Mouse (Mus musculus) midbrain, embryonic 15.5 days (tissue): ENCODE measurements around the gene Tgfbr1. TPM values are rescaled to one million over a fixed set of nuclear protein-coding genes. Genes with fewer than 3 reads are reported as not detected.
A peak's percentile ranks its signal among the peaks of the same experiment; 100 is the strongest.

Source experiments
- ATAC-seq: fragments of 200-750 bp; cut with Nextera tagmentation; replicated peaks from 2 replicates; pipeline ENCODE4 v1.8.0; 2017; ENCODE audit warnings: moderate TSS enrichment
- H3K27ac ChIP-seq: fragments of 300-500 bp; sonication (generic); 2 replicates; pipeline ENCODE4 v1.5.1; 2015; ENCODE audit warnings: mild to moderate bottlenecking, inconsistent platforms
- H3K27me3 ChIP-seq: fragments of 300-500 bp; sonication (generic); replicated peaks from 2 replicates; pipeline ENCODE4 v1.6.1; 2015; ENCODE audit warnings: inconsistent platforms
- H3K36me3 ChIP-seq: fragments of 300-500 bp; sonication (generic); replicated peaks from 2 replicates; pipeline ENCODE4 v1.6.1; 2015; ENCODE audit warnings: inconsistent platforms
- H3K4me1 ChIP-seq: fragments of 300-500 bp; sonication (generic); 2 replicates; pipeline ENCODE4 v1.6.1; 2015; ENCODE audit warnings: inconsistent platforms
- H3K4me2 ChIP-seq: fragments of 300-500 bp; sonication (generic); 2 replicates; pipeline ENCODE4 v1.6.1; 2015; ENCODE audit warnings: inconsistent platforms, mild to moderate bottlenecking, moderate library complexity
- H3K4me3 ChIP-seq: fragments of 300-500 bp; sonication (generic); 2 replicates; pipeline ENCODE4 v1.5.1; 2015; ENCODE audit warnings: mild to moderate bottlenecking, inconsistent platforms
- H3K9ac ChIP-seq: fragments of 300-500 bp; sonication (generic); 2 replicates; pipeline ENCODE4 v1.6.1; 2015; ENCODE audit warnings: mild to moderate bottlenecking, inconsistent platforms
- H3K9me3 ChIP-seq: fragments of 300-500 bp; sonication (generic); 2 replicates; pipeline ENCODE4 v1.6.1; 2016; ENCODE audit warnings: inconsistent platforms
- whole genome bisulfite sequencing: fragments of 180-500 bp; shearing (Covaris S2); methylation state at CpG from one replicate; pipeline ENCODE4 v1.1.7; 2015; ENCODE audit warnings: mixed read lengths; 5-methylcytosine and 5-hydroxymethylcytosine counted together
- polyA plus RNA-seq: library from polyadenylated mRNA; unstranded; fragments of >200 nt; fragmentation: Nextera tagmentation; extraction: Ambion mirVana; gene quantifications from 2 replicates; pipeline ENCODE4 v1.2.1, GENCODE M21; 2015

The Tgfbr1 gene
- polyA plus RNA-seq, 1 experiment from 2014 or later: 37.5 TPM

DNA sequence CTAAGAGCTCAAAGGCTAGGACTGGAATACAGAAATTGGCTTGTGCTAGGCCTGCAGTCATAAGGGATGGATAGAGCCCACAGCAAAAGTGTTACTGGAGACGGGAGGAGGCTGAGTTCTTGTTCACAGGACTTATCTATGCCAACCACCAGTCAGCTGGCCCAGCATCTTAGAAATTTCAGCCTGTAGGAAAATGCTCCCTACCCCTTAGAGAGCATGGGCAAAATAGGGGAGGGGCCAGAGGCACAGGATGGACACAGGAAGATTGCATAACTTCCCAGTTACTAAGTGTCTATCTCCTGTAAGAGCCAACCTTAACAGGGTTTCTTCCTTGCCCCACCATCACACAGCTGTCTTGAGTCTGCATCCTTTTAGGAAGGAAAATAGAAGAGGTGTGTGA lies 28.8 kb upstream of the Tgfbr1 start:
- no peak for ATAC-seq
- H3K27ac ChIP-seq: no peak overlapping the region
- 77% methylated on average over 1 of the region's 1 CpGs for WGBS

DNA sequence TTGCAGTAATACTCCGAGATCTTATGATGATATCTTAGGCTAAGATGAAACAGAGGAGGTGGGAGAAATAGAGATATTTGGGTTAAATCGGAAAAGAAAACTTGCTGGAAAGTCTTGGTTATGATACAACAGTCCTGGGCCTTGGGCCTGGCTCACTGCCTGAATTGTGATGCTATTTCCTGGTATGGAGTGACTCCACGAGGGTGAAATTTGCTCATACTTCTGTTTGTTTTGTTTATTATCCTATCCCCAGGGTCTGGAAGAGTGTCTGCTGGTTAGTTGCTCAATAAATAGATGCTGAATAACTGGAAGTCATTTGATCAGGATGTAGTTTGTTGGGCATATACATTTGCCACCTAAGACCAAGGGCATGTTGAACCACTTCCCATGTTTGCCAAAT lies 25.2 kb upstream of the Tgfbr1 start:
- Histone ChIP-seq H3K4me3 (no peak overlapping the region), H3K27ac (no peak overlapping the region), H3K4me1 (no peaks in the 10 kb centered on the region), H3K36me3 (no peaks in the 10 kb centered on the region), H3K9ac (no peak overlapping the region), H3K4me2 (no peak overlapping the region), H3K9me3 (no peaks in the 10 kb centered on the region), H3K27me3 (no peaks in the 10 kb centered on the region)
- no peak for ATAC-seq
- 84% methylated on average over 3 of the region's 3 CpGs for WGBS

More for the DNA sequence above, 28.8 kb upstream of the Tgfbr1 start:
- Histone ChIP-seq H3K9ac (no peak overlapping the region), H3K4me1 (no peaks in the 10 kb centered on the region), H3K9me3 (no peaks in the 10 kb centered on the region), H3K4me2 (no peak overlapping the region), H3K4me3 (no peak overlapping the region), H3K36me3 (no peaks in the 10 kb centered on the region), H3K27me3 (no peaks in the 10 kb centered on the region)

- Histone ChIP-seq H3K27me3 (no peaks in the 10 kb centered on the region), H3K9me3 (no peaks in the 10 kb centered on the region), H3K4me2 (no peak overlapping the region), H3K4me1 (no peaks in the 10 kb centered on the region), H3K27ac (no peak overlapping the region), H3K36me3 (no peaks in the 10 kb centered on the region), H3K4me3 (no peak overlapping the region), H3K9ac (no peak overlapping the region)
- 14% methylated on average over 1 of the region's 1 CpGs for WGBS
- ATAC-seq: no peak
These were observed 23.7 kb upstream of the Tgfbr1 start for GRCm38 (mm10) chr4:47329285-47329684.

DNA sequence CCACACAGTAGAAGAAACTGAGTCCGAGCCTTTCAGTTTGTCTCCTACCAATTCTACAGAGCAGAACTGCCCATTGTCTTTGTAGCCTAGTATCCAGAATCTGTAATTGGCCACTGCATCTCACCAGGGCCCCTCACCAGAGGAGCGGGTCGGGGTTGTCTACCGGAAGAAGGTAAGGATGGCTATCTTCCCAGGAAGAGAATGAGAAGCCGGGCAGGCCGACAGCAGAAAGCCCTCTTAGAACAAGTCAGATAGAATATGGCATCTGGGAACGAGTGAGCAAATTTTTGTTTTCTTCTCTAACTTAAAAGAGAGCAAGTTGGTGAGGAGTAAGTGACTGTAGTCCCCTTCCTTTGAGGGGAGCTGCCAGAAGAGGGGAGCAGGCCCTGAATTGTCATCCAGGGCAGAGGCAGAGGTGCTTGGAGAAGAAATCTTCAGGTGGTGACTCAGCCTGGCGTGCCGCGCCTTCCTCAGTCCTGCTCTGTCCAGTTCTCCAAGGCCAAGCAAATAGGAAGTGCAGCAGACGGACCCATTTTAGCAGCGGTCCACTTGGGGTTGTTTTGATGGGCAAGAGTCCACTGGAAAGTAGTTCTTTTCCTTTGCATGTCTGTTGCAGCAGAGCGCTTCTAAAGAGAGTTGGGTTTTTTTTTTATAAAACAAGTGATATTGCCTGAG lies 22.5 kb upstream of the Tgfbr1 start:
- Histone ChIP-seq H3K4me3 (no peak overlapping the region), H3K27me3 (no peaks in the 10 kb centered on the region), H3K4me1 (no peaks in the 10 kb centered on the region), H3K36me3 (no peaks in the 10 kb centered on the region), H3K27ac (no peak overlapping the region), H3K4me2 (no peak overlapping the region), H3K9me3 (no peaks in the 10 kb centered on the region), H3K9ac (no peak overlapping the region)
- WGBS: 93% methylated on average over 13 of the region's 13 CpGs
- no peak for ATAC-seq

GRCm38 (mm10) chr4:47332812-47333343 lies 20.1 kb upstream of the Tgfbr1 start:
- no peaks in the 10 kb centered on the region for H3K36me3 ChIP-seq
- H3K4me2 ChIP-seq: no peak overlapping the region
- H3K27me3 ChIP-seq: no peaks in the 10 kb centered on the region
- ATAC-seq: no peak
- H3K4me1 ChIP-seq: no peaks in the 10 kb centered on the region
- no peak overlapping the region for H3K4me3 ChIP-seq
- WGBS: 83% methylated on average over 6 of the region's 6 CpGs
- no peak overlapping the region for H3K27ac ChIP-seq
- H3K9ac ChIP-seq: no peak overlapping the region
- H3K9me3 ChIP-seq: no peaks in the 10 kb centered on the region

DNA sequence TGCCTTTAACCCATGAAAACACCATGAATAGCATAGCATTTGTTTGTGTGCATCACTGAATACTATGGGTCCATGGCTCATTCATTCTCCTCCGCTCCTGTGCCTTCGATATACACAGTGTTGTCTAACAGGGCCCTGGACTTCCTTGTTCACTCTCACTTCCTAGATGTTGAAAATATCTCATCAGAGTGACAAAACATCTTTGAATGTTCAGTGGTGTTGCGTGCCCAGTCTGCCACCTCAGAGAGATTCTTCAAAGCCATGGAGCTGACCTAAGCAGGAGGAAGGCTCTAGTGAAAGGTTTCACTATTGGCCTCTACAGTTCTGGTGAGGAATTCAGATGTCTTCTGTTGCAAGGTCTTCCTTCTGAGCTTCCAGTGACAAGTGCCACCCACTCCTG lies 19.5 kb upstream of the Tgfbr1 start:
- ATAC-seq: no peak
- 89% methylated on average over 3 of the region's 3 CpGs for whole genome bisulfite sequencing
- no peak overlapping the region for H3K27ac ChIP-seq

GRCm38 (mm10) chr4:47336941-47337600 lies 16.0 kb upstream of the Tgfbr1 start:
- Histone ChIP-seq H3K27me3 (no peaks in the 10 kb centered on the region), H3K4me2 (no peak overlapping the region), H3K27ac (no peak overlapping the region), H3K4me1 (peaks cover 5% of the 10 kb centered on the region; the same call in 1 of the 2 replicates), H3K36me3 (no peaks in the 10 kb centered on the region), H3K9me3 (no peaks in the 10 kb centered on the region), H3K9ac (no peak overlapping the region), H3K4me3 (no peak overlapping the region)
- WGBS: 75% methylated on average over 3 of the region's 3 CpGs
- no peak for ATAC-seq

More for the DNA sequence above, 19.5 kb upstream of the Tgfbr1 start:
- H3K9me3 ChIP-seq: no peaks in the 10 kb centered on the region
- H3K27me3 ChIP-seq: no peaks in the 10 kb centered on the region
- H3K9ac ChIP-seq: no peak overlapping the region
- H3K4me3 ChIP-seq: no peak overlapping the region
- no peak overlapping the region for H3K4me2 ChIP-seq
- H3K36me3 ChIP-seq: no peaks in the 10 kb centered on the region
- H3K4me1 ChIP-seq: no peaks in the 10 kb centered on the region

GRCm38 (mm10) chr4:47342632-47343031 lies 10.4 kb upstream of the Tgfbr1 start:
- H3K27ac ChIP-seq: no peak overlapping the region
- ATAC-seq: no peak
- no peak overlapping the region for H3K4me2 ChIP-seq
- H3K36me3 ChIP-seq: no peaks in the 10 kb centered on the region
- H3K4me1 ChIP-seq: peaks cover 5% of the 10 kb centered on the region; the same call in 1 of the 2 replicates
- no peaks in the 10 kb centered on the region for H3K9me3 ChIP-seq
- H3K27me3 ChIP-seq: no peaks in the 10 kb centered on the region
- H3K4me3 ChIP-seq: no peak overlapping the region
- WGBS: 25% methylated on average over 8 of the region's 8 CpGs
- H3K9ac ChIP-seq: no peak overlapping the region

- Histone ChIP-seq H3K27ac (no peak overlapping the region), H3K9ac (no peak overlapping the region), H3K36me3 (no peaks in the 10 kb centered on the region), H3K9me3 (no peaks in the 10 kb centered on the region), H3K4me1 (peaks cover 5% of the 10 kb centered on the region), H3K27me3 (no peaks in the 10 kb centered on the region), H3K4me2 (no peak overlapping the region), H3K4me3 (no peak overlapping the region)
- no peak for ATAC-seq
- 80% methylated on average over 4 of the region's 4 CpGs for WGBS
These were observed 6.0 kb upstream of the Tgfbr1 start for GRCm38 (mm10) chr4:47347022-47347421.

GRCm38 (mm10) chr4:47349759-47350158 lies 3.3 kb upstream of the Tgfbr1 start:
- 28% methylated on average over 6 of the region's 6 CpGs for WGBS
- Histone ChIP-seq H3K27me3 (no peaks in the 10 kb centered on the region), H3K36me3 (no peaks in the 10 kb centered on the region)

GRCm38 (mm10) chr4:47351386-47352049 lies 1.5 kb upstream of the Tgfbr1 start:
- no peaks in the 10 kb centered on the region for H3K9me3 ChIP-seq
- no peaks in the 10 kb centered on the region for H3K27me3 ChIP-seq
- H3K4me1 ChIP-seq: peaks cover 23% of the 10 kb centered on the region
- no peaks in the 10 kb centered on the region for H3K36me3 ChIP-seq
- H3K4me2 ChIP-seq: peak overlapping the region; percentile 96
- no peak overlapping the region for H3K9ac ChIP-seq
- ATAC-seq: no peak
- 13% methylated on average over 9 of the region's 9 CpGs for WGBS
- H3K27ac ChIP-seq: no peak overlapping the region
- H3K4me3 ChIP-seq: peak overlapping the region; percentile 86

More at GRCm38 (mm10) chr4:47349759-47350158, 3.3 kb upstream of the Tgfbr1 start:
- Histone ChIP-seq H3K4me2 (no peak overlapping the region), H3K9ac (no peak overlapping the region), H3K4me3 (no peak overlapping the region), H3K27ac (no peak overlapping the region), H3K9me3 (no peaks in the 10 kb centered on the region), H3K4me1 (peaks cover 17% of the 10 kb centered on the region)
- ATAC-seq: no peak

DNA sequence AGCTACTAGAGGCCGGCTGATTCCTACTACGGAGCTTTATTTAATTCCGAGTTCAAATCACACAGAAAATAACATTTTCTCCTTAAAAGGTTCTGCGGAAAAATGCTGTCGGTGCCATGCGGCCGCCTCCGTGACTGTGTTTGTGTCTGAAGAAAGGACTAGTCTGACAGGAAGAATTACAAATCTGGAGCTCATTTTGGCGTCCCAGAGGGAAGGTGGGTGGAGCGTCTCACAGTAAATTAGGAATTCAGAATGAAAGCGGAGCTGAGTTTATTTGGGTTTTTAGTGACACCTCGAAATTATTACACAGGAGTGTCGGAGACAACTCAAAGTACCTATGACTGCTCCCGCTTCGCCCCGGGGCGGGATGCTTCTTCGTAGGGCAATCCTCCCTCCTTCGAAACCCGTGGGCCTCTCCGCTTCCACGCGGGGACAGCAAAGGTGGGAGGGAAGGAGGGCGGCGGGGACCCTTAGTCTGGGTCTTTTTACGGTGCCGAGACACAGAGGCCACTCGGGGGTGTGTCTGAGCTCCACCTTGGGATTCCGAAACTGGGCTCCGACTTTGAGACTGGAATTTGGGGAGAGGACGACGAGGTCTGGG lies 861 bp upstream of the Tgfbr1 start:
- Histone ChIP-seq H3K36me3 (no peaks in the 10 kb centered on the region), H3K4me3 (peak overlapping the region; percentile 86), H3K27me3 (no peaks in the 10 kb centered on the region), H3K4me2 (peak overlapping the region; percentile 96), H3K27ac (0 out of 2 replicates have a peak overlapping the region, but pooled peaks have one; percentile 84), H3K4me1 (peaks cover 23% of the 10 kb centered on the region), H3K9me3 (no peaks in the 10 kb centered on the region), H3K9ac (peak overlapping the region; percentile 43)
- peak; percentile 12 for ATAC-seq
- WGBS: under 1% methylated on average over 32 of the region's 32 CpGs
